Mouse (Mus musculus) olfactory bulb, adult 2 months (tissue): ENCODE measurements around the gene Disp1. TPM values are rescaled to one million over a fixed set of nuclear protein-coding genes. Genes with fewer than 3 reads are reported as not detected.

Experiments used
- H3K27ac ChIP-seq: fragments of 200-500 bp; 2 replicates; pipeline ENCODE4 v1.5.1; 2012; ENCODE audit warnings: low read depth, low read length; ENCODE audit not compliant: insufficient read depth
- H3K4me1 ChIP-seq: fragments of 200-500 bp; 2 replicates; pipeline ENCODE4 v1.6.1; 2012; ENCODE audit warnings: low read length; ENCODE audit not compliant: control insufficient read depth, insufficient read depth
- H3K4me3 ChIP-seq: fragments of 200-500 bp; 2 replicates; pipeline ENCODE4 v1.5.1; 2012; ENCODE audit warnings: mild to moderate bottlenecking, low read depth, low read length, moderate library complexity; ENCODE audit not compliant: insufficient read depth
- CTCF ChIP-seq: fragments of 200-500 bp; IDR thresholded peaks from 2 replicates; pipeline ENCODE4 v1.5.1; 2012; ENCODE audit warnings: low read depth, mild to moderate bottlenecking, low read length, moderate library complexity; ENCODE audit not compliant: insufficient read depth
- POLR2A ChIP-seq: fragments of 200-500 bp; IDR thresholded peaks from 2 replicates; pipeline ENCODE4 v1.6.1; 2012; ENCODE audit warnings: mild to moderate bottlenecking, low read depth, low read length, moderate library complexity; ENCODE audit not compliant: insufficient read depth
- WGBS: fragments of 180-500 bp; shearing (Covaris S2); methylation state at CpG from one replicate; pipeline ENCODE4 v1.1.7; 2018; 5-methylcytosine and 5-hydroxymethylcytosine counted together
- polyA plus RNA-seq: library from polyadenylated mRNA; stranded (reverse); fragments of >200 nt; gene quantifications from 2 replicates; pipeline ENCODE4 v1.2.4, GENCODE M21; 2012; ENCODE audit warnings: low replicate concordance; ENCODE audit not compliant: missing spikeins, insufficient read depth, insufficient read length

Disp1 gene
- polyA plus RNA-seq, 1 experiment = not detected

GRCm38 (mm10) chr1:183095454-183096088 lies 125.8 kb downstream of the Disp1 start:
- TF ChIP-seq CTCF (no peak), POLR2A (no peak)
- Histone ChIP-seq H3K4me3 (no peak overlapping the region), H3K27ac (no peak overlapping the region), H3K4me1 (peaks cover 18% of the 10 kb centered on the region)
- WGBS = 62% methylated on average over 8 of the region's 8 CpGs

GRCm38 (mm10) chr1:183092296-183092695 lies 129.0 kb downstream of the Disp1 start:
- WGBS = 91% methylated on average over 4 of the region's 4 CpGs

GRCm38 (mm10) chr1:183091203-183091602 lies 130.1 kb downstream of the Disp1 start:
- Histone ChIP-seq H3K4me3 (no peak overlapping the region), H3K27ac (no peak overlapping the region), H3K4me1 (peaks cover 10% of the 10 kb centered on the region)
- TF ChIP-seq POLR2A (no peak), CTCF (no peak)
- WGBS = 97% methylated on average over 7 of the region's 7 CpGs

More at GRCm38 (mm10) chr1:183092296-183092695, 129.0 kb downstream of the Disp1 start:
- H3K4me3 ChIP-seq = no peak overlapping the region
- TF ChIP-seq CTCF (no peak), POLR2A (no peak)
- H3K27ac ChIP-seq = peak overlapping the region; percentile 46
- H3K4me1 ChIP-seq = peaks cover 13% of the 10 kb centered on the region

- peaks cover 12% of the 10 kb centered on the region for H3K4me1 ChIP-seq
- H3K4me3 ChIP-seq = no peak overlapping the region
- H3K27ac ChIP-seq = no peak overlapping the region
- no peak for TF ChIP-seq CTCF
- TF ChIP-seq POLR2A = no peak
- 97% methylated on average over 23 of the region's 23 CpGs for WGBS
Measured at GRCm38 (mm10) chr1:183088661-183089060, 132.7 kb downstream of the Disp1 start.

GRCm38 (mm10) chr1:183086843-183087242 lies 134.5 kb downstream of the Disp1 start:
- Histone ChIP-seq H3K27ac (no peak overlapping the region), H3K4me1 (peaks cover 12% of the 10 kb centered on the region), H3K4me3 (no peak overlapping the region)
- TF ChIP-seq CTCF (no peak), POLR2A (no peak)
- 91% methylated on average over 14 of the region's 14 CpGs for WGBS

- Histone ChIP-seq H3K4me1 (peaks cover 14% of the 10 kb centered on the region), H3K4me3 (no peak overlapping the region), H3K27ac (no peak overlapping the region)
- WGBS = 50% methylated on average over 8 of the region's 8 CpGs
- no peak for TF ChIP-seq CTCF
- no peak for TF ChIP-seq POLR2A
Measured at GRCm38 (mm10) chr1:183084085-183085050, 137.0 kb downstream of the Disp1 start.

- Histone ChIP-seq H3K4me1 (peaks cover 14% of the 10 kb centered on the region), H3K4me3 (no peak overlapping the region), H3K27ac (no peak overlapping the region)
- no peak for TF ChIP-seq POLR2A
- no peak for TF ChIP-seq CTCF
- 47% methylated on average over 4 of the region's 4 CpGs for WGBS
Measured at GRCm38 (mm10) chr1:183082436-183082835, 138.9 kb downstream of the Disp1 start.

GRCm38 (mm10) chr1:183081126-183081525 lies 140.2 kb downstream of the Disp1 start:
- Histone ChIP-seq H3K4me3 (no peak overlapping the region), H3K4me1 (peaks cover 14% of the 10 kb centered on the region), H3K27ac (no peak overlapping the region)
- TF ChIP-seq CTCF = no peak
- TF ChIP-seq POLR2A = no peak
